Mouse (Mus musculus): ENCODE results near the gene Wfdc3.

GRCm38 (mm10) chr2:164783926-164784581 lies 38.3 kb upstream of the Wfdc3 start:
- TF ChIP-seq CTCF (IDR thresholded peaks at IDR 0.05; ENCODE audit: insufficient read depth, low read depth, low read length) (no peak), POLR2A (IDR thresholded peaks at IDR 0.05; ENCODE audit: insufficient read depth, low read depth, low read length) (no peak)
